Mouse (Mus musculus) small intestine, adult 2 months (tissue): ENCODE measurements at regions not wholly inside any gene's neighbourhood (a gene's known extent, or its start where the extent isn't known, plus 50 kb on each side); places are given as distances from the start of the nearest gene placed in this dataset.

Experiments used
- CTCF ChIP-seq: fragments of 200-500 bp; IDR thresholded peaks from 2 replicates; pipeline ENCODE4 v1.5.1; 2012; ENCODE audit warnings: low read depth, mild to moderate bottlenecking, control low read depth, inconsistent platforms, low read length, moderate library complexity, mixed read lengths; ENCODE audit not compliant: insufficient replicate concordance, insufficient read length; ENCODE audit errors: extremely low read depth
- POLR2A ChIP-seq: fragments of 200-500 bp; IDR thresholded peaks from 2 replicates; pipeline ENCODE4 v1.6.1; 2012; ENCODE audit warnings: low read depth, mild to moderate bottlenecking, control low read depth, inconsistent platforms, low read length, moderate library complexity

DNA sequence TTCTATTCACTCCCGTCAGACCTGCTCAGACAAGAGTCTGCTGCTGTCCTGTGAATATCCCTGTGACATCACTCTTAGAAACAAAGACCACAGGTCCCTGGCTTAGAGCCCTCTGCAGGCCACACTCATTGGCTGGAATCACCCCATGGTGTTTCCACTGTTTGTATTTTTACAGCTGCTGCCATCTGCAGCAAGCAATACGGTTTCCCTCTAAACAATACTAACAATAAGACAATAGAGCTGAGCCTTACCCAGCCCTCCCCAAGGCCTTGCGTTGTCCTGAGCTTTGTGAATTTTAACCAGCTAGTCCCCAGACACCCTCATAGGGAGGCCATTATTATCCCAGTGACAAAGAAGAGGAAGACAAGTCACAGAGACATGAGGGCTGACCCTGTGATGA lies 192.4 kb upstream of the Mvb12b start:
- TF ChIP-seq POLR2A (no peak), CTCF (no peak)
